Mouse (Mus musculus): ENCODE data around the gene Mxra7. TPM values are rescaled to one million over a fixed set of nuclear protein-coding genes. Genes with fewer than 3 reads are reported as not detected.
"Not testable (repeated sequence)": the region's sequence is repeated elsewhere in the genome, so short reads cannot be mapped to it uniquely, and the experiment has no call there.

The Mxra7 gene
- polyA plus RNA-seq, 1 experiment: 42.8 TPM

DNA sequence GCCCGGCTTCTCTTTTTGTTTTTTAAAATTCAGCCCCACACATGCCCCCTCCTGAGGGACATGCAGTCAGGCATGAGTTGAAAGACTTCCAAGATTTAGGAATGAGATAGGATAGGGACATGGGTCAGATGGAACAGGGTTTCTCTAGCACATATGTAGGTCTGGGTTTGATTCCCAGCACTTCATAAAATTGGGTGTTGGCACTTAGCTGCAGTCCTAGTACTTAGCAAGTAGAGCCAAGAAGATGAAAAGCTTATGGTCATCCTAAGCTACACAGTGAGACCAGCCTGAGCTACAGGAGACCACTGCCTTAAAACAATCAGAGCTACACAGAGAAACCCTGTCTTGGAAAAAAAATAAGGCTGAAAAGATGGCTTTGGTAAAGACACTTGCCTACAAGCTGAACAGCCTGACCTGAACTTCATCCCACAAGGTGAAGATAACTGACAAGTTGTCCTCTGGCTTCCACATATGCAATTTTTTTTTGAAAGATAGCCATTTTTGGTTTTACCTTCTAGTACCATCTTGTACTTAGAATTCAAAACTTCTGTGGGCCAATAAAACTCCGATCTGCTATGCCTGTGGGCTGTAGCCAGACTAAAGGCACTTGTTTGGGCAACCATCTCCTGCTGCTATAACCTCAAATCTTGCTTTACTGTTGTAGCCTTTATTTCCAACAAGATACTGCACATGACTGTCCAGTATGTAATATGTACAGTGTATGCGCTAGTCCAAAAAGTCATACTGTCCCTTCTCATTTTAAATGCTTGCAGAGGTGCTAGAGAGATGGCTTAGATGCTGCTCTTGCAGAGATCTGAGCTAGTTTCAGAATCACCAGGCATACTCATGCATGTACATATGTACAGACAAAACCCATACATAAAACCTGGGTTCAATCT lies 19.6 kb upstream of the Mxra7 start:
- DNase-seq (ENCODE audit: low spot score): no peak

DNA sequence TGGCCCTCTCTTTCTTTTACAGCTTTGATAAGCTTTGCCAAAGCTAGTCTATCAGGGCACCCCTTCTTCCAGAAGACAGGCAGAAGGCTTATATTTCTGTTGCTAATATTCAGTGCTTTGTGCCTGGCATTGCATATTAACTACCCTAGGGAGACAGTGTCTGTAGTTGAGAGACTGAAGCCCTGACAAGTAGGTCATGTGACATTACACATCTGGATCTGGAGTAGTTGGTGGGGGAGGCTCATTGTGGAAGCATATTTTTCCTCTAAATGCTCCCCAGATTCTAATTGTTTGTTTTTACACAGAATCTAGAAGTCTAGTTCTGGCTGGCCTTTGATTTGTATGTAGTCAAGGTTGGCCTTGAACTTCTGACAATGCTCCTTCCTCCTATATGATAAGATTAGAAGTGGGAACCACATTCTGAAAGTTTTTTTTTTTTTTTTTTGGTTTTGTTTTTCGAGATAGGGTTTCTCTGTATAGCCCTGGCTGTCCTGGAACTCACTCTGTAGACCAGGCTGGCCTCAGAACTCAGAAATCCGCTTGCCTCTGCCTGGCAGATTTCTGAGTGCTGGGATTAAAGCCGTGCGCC lies 18.8 kb upstream of the Mxra7 start:
- no peak for DNase-seq (ENCODE audit: low spot score)

DNA sequence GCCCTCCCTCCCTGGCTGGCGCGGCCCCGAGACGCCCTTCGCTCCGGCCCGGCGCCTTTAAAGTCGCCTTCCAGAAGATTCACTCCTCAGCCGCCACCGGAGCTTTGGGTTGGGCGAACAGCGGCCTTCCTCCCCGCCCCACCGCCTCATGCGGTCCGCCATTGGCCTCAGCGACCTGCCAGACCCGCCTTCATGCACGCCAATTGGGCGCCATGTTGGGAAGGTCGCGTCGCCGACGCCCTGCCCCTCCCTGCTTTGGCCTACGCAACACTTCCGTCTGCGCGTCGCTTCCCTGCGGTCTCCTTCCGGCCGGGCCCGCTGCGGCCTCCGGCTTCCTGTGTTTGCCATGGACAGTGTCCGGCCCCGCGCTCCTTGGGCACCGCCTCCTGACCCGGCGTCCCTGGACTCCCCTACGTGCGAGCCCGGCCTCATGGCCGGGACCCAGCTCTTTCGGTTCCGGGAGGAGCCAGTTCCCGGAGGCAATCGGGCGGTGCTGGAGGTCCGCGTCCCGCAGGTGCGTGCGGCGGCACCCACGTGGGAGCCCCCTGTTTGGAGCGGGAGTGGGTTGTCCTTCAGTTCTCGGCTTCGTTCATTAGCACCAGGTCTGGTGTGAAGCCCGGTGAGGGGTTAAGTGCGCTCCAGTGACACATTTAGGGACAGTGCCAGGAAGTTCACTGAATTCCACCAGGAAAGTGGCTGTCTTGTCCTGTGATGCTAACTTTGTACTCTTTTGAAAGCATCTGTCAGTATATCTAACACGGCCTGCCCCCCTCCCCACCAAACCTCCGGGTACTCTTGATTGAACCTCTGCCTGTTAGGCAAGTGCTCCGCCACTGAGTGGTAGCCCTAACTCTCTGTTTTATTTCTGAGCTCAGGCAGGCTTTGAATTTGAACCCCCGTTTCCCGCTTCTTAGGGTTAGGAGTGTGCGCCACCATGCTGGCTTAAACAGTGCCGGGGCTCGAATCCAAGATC lies 15.7 kb upstream of the Mxra7 start, which contains the start of the genes Mettl23 and Jmjd6:
Gene Mettl23, plus strand, starts transcription at position 18 of the 973 bp plus-strand sequence.
Gene Jmjd6, minus strand, starts transcription at position 189 of the 973 bp plus-strand sequence.
- peak; percentile 94 for DNase-seq (ENCODE audit: low spot score)

DNA sequence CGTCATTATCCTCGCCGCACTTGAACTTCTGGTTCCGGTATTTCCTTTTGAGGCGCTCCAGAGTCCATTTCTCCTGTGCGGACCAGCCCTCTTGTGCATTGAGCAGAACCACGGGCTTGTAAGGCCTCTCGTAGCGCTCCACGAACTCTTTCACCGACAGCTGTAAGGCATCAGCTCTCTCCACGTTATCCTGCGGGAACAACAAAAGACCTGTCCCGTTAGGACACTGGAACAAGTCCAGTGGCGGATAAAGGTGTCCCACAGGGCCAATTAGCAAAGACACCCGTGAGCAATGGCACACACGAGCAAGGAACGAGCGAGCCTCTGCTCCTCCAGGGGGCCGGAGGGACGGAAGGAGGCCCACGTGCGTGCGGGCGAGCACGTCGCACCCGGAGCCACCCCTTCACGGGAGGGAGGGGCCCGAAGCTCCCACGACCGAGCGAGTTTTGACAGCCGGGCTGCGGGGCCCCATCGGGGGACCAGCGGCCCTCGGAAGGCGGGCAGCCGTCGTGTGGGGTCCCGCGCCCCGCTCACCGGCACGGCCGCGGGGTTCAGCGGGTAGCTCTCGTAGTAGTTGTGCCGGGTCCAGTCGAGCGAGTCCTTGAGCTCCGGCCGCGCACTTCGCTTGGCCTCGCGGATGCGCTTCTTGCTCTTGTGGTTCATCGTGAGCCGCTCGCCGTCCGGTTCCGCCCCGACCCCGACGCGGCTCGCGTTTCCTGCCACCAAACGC lies 14.8 kb upstream of the Mxra7 start:
- DNase-seq (ENCODE audit: low spot score): no peak

DNA sequence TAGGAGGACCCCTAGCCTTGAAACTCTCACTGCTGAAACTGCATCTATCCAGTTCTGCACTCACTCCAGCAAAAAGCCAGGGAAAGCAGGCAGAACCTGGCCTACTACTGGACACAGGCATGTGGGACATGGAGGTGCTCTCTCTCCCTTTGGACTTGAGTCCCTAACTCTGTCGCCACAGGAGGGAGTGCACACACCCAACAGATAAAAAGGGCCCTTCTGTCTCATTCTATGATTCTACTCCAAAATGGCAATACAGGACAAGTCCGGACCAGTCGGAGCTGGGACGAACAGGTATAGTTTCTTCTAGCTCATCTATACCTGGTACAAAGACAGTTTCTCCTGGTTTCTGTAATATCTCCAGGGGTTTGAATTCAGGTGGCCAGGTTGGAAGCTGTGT lies 12.9 kb upstream of the Mxra7 start:
- no peak for DNase-seq (ENCODE audit: low spot score)

DNA sequence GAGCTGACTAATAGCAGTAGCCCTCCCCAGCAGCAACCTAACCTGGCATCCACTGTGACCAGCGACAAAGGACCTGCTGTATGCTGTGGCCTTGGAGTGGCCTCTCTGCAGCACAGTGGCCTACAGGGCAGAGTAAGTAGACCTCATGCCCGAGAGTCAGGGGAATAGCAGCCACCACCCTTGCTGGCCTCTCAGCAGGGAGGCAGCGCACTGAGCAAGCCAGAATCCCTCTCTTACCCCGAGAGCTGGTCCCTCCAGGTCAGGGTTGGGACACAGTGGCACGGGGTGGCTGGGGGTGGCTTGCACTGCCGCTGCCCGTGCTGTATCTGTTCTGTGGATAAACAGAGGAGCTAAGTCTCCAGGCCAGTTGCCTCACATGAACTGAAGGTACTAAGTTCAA lies 11.8 kb upstream of the Mxra7 start:
- no peak for DNase-seq (ENCODE audit: low spot score)

DNA sequence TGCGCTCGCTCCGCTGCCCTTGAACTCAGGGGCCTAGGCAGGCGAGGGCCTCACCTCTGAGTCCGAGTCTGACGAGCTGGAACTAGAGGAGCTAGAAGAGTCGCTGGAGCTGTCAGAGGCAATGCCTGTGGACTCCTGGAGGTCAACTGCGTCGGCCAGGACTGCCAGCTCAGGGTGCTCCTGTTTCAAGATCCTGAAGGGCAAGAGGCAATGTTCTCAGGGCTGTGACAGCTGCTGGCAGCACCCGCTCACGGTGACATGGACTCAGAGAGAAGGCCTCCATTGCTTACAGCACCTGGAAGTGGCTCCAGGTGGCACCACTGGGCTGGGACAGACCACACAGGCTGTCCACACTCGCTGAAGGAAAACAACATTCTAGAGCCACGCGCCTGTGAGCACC lies 11.1 kb upstream of the Mxra7 start:
- DNase-seq (ENCODE audit: low spot score): no peak

DNA sequence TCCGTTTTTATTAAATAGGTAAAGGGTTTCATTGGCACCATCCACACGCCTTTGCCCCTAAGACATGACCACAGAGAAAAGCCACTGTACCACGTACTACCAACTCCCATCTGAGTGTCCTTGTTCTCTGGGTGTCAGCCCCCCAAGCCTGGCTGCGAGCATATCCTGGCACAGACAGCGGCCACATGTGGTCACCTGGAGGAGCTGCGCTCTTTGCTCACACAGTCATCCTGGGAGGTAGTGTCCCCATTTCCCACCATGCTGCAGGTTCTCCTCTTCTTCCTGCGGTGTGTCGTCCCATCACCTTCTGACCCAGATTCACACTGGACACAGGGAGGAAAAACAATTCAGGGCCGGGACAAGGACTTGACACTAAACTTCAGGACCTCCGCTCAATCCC lies 9.6 kb upstream of the Mxra7 start:
- DNase-seq (ENCODE audit: low spot score): no peak

DNA sequence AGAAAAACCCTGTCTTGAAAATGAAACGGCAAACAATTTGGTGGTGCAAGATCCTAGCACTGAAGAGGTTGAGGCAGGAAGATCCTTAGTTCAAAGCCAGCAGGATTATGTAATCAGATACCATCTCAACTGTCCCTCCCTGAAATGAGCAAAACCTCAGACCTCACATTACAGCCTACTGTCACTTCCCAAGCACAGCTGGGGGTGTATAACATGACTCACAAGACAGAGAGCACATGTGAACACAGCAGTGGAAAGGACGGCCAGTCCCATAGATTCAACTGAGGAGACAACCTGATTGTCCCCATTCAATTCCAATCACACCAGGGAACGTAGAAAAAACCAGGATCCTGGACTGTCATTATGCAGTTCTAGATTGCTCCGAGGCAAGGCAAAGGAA lies 8.4 kb upstream of the Mxra7 start:
- no peak for DNase-seq (ENCODE audit: low spot score)

DNA sequence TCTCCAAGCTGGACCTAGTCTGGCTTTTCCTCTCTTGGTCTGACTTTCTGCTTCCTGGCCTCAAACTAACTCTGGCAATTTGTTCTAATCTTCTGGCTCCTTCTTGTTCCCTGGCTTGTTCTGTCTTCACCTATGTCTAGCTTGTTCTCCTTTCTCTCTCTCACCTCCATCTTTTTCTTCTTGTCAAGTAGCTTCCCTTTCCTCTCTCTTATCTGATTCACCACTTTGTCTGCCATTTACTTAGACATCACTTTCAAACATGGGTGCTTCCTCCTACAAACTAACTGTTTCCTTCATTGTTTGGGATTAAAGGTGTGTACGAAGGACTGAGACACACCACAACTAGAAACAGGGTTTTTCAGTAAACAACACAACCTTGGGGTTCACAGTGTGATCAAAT lies 7.1 kb upstream of the Mxra7 start:
- no peak for DNase-seq (ENCODE audit: low spot score)

DNA sequence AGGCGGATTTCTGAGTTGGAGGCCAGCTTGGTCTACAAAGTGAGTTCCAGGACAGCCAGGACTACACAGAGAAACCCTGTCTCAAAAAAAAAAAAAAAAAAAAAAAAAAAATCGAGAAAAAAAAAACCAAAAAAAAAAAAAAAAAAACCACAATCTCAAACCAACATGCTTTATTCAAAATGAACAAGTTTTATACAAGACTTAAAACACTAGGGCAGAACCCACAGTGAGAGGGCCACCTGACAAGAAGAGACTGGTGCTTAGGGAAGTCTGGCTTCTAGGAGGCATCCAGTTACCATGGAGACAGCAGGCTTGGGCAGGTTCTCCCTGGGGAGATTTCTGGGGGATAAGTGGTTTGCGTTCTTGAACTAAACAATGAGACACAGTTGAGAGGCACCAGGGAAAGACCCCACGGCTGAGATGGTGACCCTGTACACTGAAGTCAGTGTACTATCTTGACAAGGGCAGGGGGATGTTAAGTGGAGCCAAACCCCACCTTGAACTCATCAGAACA lies 4.4 kb upstream of the Mxra7 start:
- no peak for DNase-seq (ENCODE audit: low spot score)

DNA sequence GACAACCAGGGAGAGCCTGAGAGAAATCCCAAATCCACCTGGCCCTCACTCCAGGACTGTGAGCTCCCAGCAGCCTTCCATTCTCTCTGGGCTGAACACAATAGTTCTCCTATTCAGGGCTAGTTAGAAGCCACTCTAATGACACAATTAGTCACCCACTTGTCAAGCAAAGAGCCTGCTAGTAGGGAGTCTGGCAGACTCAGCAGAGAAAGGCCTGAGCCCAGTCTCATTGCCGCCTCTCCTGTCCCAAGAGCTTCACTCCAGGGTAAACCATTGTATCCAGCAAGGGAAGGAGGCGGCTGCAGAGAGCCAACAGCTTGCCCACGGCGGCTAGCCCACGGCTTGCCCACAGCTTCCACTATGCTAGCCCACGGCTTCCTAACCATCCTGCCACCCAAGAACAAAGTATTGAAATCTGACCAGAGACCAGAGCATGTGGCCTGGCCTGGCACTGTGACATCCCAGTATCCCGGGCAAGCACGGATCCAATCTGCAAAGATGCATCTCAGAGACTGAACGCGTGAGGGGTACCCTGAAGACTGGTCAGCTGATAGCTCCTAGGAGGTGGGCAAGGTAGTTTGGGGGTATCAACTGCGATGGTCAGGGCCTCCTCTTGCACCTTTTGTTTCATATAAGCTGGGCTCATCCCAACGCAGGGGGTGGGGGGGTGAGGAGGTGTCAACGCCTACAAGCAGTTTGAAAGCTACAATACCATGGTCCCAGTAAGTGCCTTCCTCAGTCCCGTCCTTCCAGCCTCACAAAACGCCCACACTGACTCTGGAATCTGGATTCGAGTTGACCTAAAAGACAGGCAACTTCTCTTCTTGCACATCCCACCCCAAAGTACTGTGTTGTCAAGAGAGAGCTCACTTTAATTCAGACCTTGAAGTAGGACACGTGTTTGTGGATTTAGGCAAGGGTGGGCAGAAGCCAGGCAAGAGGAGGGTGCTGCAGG lies 1.0 kb downstream of the Mxra7 start:
- no peak for DNase-seq (ENCODE audit: low spot score)

DNA sequence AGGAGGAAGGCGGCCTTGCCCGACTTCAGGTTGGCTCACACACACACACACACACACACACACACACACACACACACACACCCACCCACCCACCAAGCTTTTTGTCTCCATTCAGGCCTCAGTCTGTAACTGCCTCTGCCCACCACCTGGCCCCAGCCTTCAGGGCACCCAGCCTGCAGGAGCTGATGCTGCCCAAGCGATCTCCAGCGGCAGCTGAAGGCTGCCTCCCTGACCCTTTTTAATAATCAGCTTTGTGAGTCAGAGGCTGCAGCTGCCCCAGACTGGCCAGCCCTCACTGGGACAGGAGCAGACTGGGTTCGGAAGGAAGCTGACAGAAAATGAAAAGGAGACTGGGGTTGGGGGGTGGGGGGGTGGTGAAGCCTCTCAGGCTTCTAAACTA lies 2.6 kb downstream of the Mxra7 start:
- DNase-seq (ENCODE audit: low spot score): no peak

DNA sequence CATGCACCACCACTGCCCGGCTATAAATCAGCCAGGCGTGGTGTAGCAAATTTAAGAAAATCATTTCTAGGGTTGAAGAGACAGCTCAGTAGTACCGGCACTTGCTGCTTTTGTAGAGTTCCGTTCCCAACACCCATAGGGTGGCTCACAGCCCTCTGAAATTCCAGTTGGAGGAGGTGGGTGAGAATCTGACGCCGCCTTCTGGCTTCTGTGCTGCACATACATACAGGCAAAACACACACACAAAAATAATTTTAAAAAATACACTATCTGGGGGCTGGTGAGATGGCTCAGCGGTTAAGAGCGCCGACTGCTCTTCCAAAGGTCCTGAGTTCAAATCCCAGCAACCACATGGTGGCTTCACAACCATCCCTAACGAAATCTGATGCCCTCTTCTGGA lies 4.0 kb downstream of the Mxra7 start:
- DNase-seq (ENCODE audit: low spot score): not testable (repeated sequence)

DNA sequence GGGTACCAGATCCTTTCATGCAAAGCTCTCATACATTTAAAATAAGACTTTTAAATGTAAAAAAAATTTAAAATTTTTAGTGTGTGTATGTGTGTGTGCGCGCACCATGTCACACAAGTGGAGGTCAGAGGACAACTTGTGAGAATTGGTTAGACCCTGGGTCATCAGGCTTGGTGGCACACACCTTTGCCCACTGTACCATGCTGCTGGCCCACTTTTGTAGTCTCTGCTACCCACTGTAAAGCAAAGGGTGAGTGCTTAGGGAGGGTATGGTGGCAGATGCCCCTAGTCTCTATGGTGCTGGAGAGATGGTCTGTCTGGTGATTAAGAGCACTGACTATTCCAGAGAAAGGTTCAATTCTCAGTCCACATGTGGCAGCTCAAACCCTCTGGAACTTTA lies 4.6 kb downstream of the Mxra7 start:
- no peak for DNase-seq (ENCODE audit: low spot score)

DNA sequence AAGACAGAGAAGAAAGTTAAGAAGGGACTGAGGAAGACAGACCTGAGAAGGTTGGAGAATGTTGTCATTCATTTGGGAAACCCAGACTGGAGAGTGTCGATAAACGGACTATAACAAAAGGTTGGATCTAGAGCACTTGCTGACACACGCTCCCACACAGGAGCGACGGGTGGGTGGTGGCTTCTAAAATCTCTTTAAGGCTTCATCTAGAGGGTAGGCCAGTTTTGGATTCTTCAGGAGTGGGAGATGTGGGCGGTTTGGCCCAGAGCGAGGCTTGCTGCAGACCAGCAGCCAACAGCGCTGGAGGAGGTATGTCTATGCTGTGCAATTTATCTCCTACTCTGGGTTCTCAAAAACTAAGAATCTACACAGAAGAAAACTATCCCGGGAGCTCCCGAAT lies 5.2 kb downstream of the Mxra7 start:
- DNase-seq (ENCODE audit: low spot score): no peak

DNA sequence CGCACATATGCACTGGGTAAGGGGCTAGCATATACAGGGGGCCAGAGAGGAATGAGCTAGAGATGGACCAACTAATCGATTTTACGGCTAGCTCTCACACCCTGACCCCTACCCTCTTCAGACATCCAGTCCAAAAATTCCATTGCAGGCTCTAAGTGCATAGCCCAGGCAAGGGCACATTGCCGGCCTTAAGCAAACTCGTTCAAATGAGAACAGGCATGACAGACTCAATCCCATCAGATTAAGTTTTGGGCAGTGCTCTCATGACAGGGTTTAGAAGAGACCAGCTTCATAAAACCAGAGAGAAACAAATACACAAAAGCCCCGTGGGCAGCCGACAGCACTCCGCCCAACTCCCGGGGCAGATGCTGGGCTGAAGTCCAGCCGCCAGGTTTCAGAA lies 5.6 kb downstream of the Mxra7 start:
- DNase-seq (ENCODE audit: low spot score): no peak

DNA sequence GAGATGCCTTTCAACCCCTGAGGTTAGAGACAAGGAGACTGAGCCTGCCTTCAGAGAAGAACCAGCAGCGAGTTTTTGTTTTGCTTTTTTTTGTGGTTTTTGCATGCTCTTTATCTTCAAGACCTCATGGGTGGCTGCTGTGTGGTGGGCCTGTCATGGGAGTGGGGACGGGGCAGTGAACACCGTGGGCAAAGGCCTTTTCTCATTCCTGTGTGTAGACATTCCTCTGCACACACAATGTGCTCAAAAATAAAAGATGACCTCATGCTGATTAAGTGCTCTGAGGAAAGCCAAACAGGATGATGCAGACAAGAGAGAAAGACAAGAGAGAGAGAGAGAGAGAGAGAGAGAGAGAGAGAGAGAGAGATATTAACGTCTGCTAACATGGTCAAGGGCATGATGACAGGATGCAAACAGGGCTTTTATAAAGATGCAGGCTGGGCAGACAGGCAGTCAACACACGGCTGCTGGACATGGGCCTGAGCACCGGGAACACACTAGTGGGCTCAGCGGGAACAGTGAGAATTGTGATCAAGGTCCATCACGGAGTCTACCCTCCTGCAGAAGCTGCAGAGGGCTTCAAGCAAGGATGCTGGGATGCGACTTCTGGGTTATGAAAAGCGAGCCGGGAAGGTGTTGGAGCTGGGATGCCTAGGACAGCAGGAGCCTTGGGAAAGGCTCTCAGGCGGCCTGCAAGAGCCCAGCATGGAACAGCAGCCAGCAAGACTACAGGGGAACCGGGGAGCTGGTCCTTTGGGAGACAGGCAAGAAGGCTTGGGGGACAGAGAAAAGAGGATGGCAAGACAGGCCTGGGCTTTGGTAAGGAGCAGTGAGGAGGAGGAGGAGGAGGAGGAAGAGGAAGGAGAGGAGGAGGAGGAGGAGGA lies 6.5 kb downstream of the Mxra7 start:
- DNase-seq (ENCODE audit: low spot score): no peak
